Mouse (Mus musculus) gastrocnemius, postnatal 10 days (tissue): ENCODE measurements at regions not wholly inside any gene's neighbourhood (a gene's known extent, or its start where the extent isn't known, plus 50 kb on each side); places are given as distances from the start of the nearest gene placed in this dataset.
A peak's percentile ranks its signal among the peaks of the same experiment; 100 is the strongest.

Experiments used
- DNase-seq: peaks from one replicate; pipeline ENCODE4 v3.0.0; 2021; ENCODE audit warnings: mixed read lengths

DNA sequence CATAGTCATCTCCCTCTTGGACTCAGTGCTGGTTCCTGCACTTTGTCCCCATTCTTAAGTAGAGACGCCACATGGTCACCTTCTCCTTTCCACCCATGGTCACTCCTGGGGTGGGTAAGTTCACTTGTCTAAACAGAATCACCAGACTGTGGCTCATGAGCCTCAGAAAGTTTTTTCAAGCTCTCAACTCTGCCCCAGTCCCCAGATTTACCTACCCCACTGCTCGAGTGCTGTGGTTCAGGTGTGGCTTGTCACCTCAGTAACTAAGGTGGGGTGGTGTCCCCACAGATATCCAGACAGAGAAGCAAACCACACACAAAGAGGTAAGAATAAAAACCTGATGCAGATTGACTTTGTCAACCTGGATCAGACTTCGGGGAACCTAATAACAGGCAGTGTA, 87.6 kb downstream of the Rpl10-ps3 start:
- DNase-seq = no peak

DNA sequence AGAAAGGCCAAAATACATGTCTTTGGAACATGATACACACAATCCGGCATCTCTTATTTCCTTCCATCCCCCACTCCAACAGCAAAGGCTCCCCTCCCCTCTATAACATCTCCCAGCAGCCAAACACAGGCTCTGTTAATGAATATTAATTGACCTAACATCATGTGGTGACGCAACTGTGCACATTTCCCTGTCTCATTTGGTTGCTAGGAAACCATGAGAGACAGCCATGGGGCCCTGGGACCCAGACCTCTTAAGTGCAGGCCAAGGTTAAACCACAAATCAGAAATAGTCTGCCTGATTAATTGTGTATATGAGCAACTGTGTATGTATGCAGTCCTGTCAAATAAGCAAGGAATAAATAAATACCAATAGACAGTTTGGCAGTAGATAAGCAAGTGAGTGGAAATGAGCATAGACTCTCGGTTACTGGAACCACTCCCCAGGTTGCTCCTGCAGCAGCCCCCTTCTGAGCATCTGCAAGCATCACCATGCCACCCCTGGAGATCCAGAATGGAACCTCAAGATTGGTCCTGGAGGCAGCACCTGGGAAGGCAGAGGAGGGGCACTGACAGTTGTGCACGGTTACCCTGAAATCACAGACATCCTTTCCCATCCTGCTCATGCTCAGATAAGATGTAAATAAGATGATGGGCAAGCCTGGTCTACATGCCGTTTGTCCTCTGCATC, 99.6 kb downstream of the Rpl10-ps3 start:
- no peak for DNase-seq

DNA sequence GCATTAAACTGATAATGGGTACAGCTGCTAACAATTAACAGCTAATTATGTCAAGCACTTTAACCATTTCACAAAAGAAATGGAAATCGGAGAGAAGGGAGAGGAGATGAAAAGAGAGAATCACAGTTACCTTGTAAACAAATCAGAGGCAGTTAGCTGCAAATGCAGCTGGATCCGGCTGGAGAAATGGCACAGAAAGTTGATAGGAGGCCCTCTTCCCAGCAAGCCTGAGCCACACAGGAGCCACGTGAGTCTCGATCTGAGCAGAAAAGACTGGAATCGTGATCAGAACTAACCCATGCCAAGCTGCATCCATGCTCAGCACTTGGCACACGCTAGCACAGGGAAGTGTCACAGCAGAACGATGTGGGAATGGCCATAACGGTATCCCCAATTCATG, 103.8 kb downstream of the Rpl10-ps3 start:
- no peak for DNase-seq

DNA sequence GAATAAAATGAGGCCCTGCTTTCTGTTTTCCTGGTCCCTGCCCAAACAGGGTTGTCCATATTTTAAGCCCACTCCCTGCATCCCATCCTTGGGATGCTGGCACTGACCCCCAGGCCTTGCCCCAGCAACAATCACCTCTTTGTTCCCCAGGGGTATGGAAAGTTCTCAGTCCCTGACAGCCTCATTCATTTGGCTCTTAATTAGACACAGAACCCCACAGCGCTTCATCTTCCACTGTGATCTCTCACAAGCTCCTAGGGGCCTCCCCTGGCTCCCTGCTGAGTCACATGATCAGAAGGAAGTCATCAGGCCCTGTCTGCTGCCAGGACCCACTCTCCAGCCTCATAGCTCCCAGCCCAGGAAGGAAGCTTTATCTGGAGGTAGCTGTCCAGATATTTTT, 108.9 kb downstream of the Rpl10-ps3 start:
- DNase-seq = no peak

DNA sequence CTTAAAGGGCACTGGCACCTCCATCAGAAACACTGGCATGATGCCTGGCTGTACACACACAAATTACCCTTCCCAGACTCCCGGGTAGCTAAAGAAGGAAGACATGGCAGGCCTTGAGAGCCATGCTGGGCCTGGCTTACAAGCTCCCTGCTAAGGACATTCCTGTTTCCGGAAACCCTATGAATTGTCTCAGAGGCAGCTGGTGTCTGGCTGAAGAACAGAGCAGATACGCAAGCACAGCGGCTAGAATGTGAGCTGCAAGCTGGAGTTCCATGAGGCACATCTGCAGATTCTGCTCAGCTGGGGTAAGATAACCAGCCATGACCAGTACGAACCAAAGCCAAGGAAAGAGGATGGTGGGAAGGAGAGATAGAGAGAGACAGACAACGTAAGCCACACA, 110.1 kb downstream of the Rpl10-ps3 start:
- no peak for DNase-seq

GRCm38 (mm10) chr9:50232958-50233510, 111.7 kb downstream of the Rpl10-ps3 start:
- DNase-seq = no peak

DNA sequence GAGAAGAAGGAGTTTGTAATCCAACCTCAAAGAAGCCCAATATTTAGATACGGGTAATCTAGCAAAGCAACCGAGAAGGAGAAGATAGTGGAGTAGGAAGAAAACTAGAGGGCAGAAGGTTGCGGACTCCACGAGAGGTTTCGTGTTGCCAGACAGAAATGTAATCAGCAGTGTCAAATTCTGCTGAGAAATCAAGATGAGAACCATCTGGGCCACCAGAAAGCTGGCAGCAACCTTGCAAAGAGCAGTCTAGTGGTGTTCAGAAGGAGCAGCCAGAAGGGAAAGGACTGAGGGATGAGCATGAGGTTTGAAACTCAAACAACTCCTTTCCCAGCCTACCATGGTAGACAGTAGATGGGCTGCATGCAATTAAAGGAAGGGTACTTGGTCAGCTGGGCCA, 134.3 kb downstream of the Rpl10-ps3 start:
- no peak for DNase-seq

DNA sequence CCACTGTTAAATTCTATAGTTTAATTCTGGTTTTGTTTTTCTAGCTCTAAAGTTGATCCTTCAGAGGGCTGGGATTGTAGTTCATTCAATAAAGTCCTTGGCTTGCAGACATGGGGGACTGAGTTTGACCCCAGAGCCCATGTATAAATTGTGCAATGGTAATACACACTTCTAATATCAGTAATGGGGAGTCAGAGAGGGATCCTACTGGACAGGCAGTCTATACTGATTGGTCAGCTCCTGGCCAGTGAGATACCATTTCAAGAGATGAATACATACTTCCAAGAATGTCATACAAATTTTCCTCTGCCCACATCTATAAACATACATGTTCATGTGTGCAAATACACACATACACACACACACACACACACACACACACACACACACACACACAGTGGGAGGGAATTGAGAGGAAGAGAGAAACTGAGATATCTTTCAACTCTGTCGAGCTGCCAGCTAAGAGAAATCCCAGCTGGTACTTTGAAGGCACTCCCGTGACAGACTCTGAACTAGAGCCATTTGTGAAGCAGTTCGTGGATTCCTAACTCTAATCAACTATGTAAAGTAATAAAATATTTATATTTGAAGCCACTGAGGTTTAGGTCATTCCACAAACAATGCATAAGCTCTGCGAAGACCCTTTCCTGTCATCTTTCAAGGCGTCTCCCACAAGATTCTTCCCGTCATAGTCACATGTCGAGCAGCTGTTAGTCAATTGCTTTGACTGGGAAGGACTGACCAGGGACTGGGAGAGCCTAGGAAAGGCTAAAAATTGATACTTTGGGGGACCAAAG, 145.1 kb downstream of the Rpl10-ps3 start:
- DNase-seq = no peak

GRCm38 (mm10) chr9:50192400-50193110, 152.2 kb downstream of the Rpl10-ps3 start:
- DNase-seq = no peak

DNA sequence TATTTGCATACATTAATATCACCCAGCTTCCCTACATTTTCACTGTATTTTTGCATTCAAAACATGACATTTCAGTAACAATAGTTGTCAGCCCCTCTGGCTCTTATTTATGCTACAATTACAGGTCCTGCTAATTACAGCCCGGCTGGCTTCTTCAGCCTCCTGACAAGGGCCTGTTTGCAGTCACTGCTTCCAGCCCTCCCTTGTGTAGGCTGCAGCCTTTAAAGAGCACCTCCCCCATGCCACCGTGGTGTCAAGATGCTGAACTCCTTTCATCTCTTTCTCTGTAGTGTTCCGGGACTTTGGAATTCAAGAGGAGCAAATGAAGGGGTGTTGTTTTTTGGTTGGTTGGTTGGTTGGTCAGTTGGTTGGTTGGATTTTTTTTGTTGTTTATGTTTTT, 153.6 kb downstream of the Rpl10-ps3 start:
- no peak for DNase-seq

- no peak for DNase-seq
Observed at GRCm38 (mm10) chr9:50188576-50189070, 156.1 kb downstream of the Rpl10-ps3 start.

DNA sequence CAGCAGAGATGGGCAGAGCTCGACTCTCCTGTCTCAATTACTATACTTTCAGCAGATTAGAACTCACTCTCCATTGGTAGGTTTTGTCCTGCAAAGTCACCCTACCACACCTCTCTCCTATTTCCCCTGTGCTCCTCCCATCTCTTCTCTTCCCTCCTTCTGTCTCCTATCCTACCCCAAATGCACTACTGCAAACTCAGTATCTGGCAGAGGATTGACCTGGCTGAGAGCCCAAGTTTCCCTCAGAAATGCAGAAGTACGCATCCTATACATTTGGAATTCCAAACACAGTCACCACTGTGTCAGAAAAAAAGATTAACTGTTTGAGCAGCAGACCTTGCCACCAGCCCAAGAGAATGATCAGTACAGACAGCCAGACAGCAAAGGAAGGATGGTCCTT, 163.4 kb downstream of the Rpl10-ps3 start:
- no peak for DNase-seq

DNA sequence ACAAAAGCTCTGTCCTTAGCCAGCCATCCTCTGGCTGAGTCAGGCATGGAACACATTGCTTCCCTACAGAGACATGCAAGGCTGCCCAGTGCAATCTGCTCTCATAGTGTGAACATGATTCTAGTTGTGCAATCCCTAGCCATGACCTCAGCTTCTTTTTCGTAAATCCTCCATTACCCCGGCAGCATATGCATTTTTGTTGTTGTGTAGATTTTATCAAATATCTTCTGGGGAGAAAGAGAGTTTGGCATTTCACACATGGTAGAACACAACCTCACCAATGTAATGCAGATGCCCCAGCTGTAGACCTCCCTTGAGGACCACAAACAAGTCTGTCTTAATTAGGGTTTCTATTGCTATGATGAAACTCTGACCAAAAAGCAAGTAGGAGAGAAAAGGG, 168.6 kb downstream of the Rpl10-ps3 start:
- no peak for DNase-seq

- peak; percentile 62 for DNase-seq
Observed at GRCm38 (mm10) chr9:50171826-50172464, 172.8 kb downstream of the Rpl10-ps3 start.

- no peak for DNase-seq
Observed at GRCm38 (mm10) chr9:50171164-50171563, 173.6 kb downstream of the Rpl10-ps3 start.

- DNase-seq = no peak
Observed at GRCm38 (mm10) chr9:50170637-50171036, 174.1 kb downstream of the Rpl10-ps3 start.

DNA sequence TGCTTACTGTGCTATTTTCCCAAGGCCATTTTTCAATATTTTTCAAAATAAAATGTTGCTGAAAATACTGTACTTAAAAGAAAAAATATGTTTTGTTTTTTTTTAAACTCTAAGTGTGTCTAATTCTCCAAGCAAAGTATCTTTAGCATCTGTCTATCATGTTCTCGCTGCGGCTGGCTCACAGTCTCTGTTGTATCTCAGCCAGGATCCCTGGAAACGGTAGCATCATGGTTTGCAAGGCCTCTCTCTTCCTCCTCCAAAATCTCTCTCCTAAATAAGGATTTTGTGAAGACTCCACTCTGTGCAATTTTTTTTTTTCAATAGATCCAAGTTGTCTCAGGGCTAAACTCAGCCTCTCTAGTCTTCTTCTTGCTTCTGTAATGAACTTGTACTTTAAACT, 190.2 kb downstream of the Rpl10-ps3 start:
- no peak for DNase-seq

DNA sequence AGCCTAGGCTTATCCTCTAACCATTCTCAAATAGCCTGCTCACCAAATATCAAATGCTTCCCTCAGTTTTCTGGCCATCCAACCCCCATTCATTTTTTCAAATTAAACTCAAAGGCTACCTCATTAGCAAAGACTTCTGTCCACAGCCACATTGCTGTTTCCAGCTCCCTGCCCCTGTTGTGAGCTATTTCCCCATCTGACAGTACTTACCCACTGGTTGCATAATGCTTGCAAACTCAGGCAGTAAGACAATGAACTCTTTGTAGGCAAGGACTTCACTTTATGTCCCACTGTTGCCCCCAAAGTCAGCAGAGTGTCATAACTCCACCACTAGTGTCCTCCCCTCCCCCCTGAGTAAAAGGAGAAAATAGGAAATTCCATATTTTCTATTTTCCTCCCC, 194.7 kb downstream of the Rpl10-ps3 start:
- no peak for DNase-seq

GRCm38 (mm10) chr9:50142756-50143155, 202.0 kb downstream of the Rpl10-ps3 start:
- DNase-seq = no peak

- DNase-seq = no peak
Observed at GRCm38 (mm10) chr9:50142091-50142490, 202.7 kb downstream of the Rpl10-ps3 start.

DNA sequence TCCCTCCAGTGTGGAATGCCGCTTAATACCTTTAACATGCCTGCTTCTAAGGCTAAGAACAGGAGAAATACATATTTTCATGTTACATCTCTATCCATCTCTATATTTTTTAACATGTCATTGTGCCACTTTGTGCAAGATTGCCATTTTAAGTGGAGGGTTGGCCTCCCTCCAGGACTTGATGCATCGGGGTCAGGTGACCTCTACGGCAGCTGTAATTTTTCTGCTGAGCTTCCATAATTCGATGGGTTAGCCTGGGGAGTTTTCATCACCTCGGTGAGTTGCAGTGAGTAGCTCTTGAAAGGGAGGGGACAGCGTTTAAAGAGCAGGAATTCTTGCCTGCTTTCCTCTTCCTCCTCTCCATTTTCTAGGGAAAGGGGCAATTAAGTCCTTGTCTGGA, 203.6 kb downstream of the Rpl10-ps3 start:
- no peak for DNase-seq

- no peak for DNase-seq
Observed at GRCm38 (mm10) chr9:50138341-50138978, 206.3 kb downstream of the Rpl10-ps3 start.
